Mouse (Mus musculus): Measurements from ENCODE around the gene Kcna10.
A peak's percentile ranks its signal among the peaks of the same experiment; 100 is the strongest.

Gene Kcna10

GRCm38 (mm10) chr3:107201310-107202180 lies 18.7 kb downstream of the Kcna10 start:
- DNase-seq (ENCODE audit: low spot score in 2 of 2): no peak

- DNase-seq (ENCODE audit: low spot score in 2 of 2): no peak
Observed at GRCm38 (mm10) chr3:107204413-107204812, 21.6 kb downstream of the Kcna10 start.

- no peak for DNase-seq (ENCODE audit: low spot score in 2 of 2)
Observed at GRCm38 (mm10) chr3:107205170-107205569, 22.3 kb downstream of the Kcna10 start.

- peak; percentile 75 to 81 for DNase-seq (ENCODE audit: low spot score in 2 of 2)
Observed at GRCm38 (mm10) chr3:107205994-107206393, 23.1 kb downstream of the Kcna10 start.

GRCm38 (mm10) chr3:107206490-107207150 lies 23.8 kb downstream of the Kcna10 start:
- no peak for DNase-seq (ENCODE audit: low spot score in 2 of 2)

GRCm38 (mm10) chr3:107207625-107208253 lies 24.9 kb downstream of the Kcna10 start:
- DNase-seq (ENCODE audit: low spot score in 2 of 2): no peak

- DNase-seq (ENCODE audit: low spot score in 2 of 2): no peak
Observed at GRCm38 (mm10) chr3:107214606-107215005, 31.8 kb downstream of the Kcna10 start.

GRCm38 (mm10) chr3:107216400-107217100 lies 33.7 kb downstream of the Kcna10 start:
- no peak for DNase-seq (ENCODE audit: low spot score in 2 of 2)

GRCm38 (mm10) chr3:107217101-107217480 lies 34.2 kb downstream of the Kcna10 start:
- no peak for DNase-seq (ENCODE audit: low spot score in 2 of 2)

- peak in 1 of 2 experiments; percentile 21 for DNase-seq (ENCODE audit: low spot score in 2 of 2)
Observed at GRCm38 (mm10) chr3:107218572-107218971, 35.7 kb downstream of the Kcna10 start.

- no peak for DNase-seq (ENCODE audit: low spot score in 2 of 2)
Observed at GRCm38 (mm10) chr3:107221608-107222007, 38.8 kb downstream of the Kcna10 start, which contains the start of gene Cym. Cym (minus strand) TSS chr3:107221732.

- no peak for DNase-seq (ENCODE audit: low spot score in 2 of 2)
Observed at GRCm38 (mm10) chr3:107223230-107223629, 40.4 kb downstream of the Kcna10 start.

GRCm38 (mm10) chr3:107225820-107226219 lies 43.0 kb downstream of the Kcna10 start:
- no peak for DNase-seq (ENCODE audit: low spot score in 2 of 2)

GRCm38 (mm10) chr3:107229221-107229620 lies 46.4 kb downstream of the Kcna10 start:
- no peak for DNase-seq (ENCODE audit: low spot score in 2 of 2)

GRCm38 (mm10) chr3:107229822-107230221 lies 47.0 kb downstream of the Kcna10 start:
- DNase-seq (ENCODE audit: low spot score in 2 of 2): no peak

- no peak for DNase-seq (ENCODE audit: low spot score in 2 of 2)
Observed at GRCm38 (mm10) chr3:107230527-107230926, 47.7 kb downstream of the Kcna10 start, which contains the start of gene A630076J17Rik. A630076J17Rik (plus strand) TSS chr3:107230614.

- no peak for DNase-seq (ENCODE audit: low spot score in 2 of 2)
Observed at GRCm38 (mm10) chr3:107231202-107231601, 48.3 kb downstream of the Kcna10 start.

- DNase-seq (ENCODE audit: low spot score in 2 of 2): peak; percentile 90 to 94
Observed at GRCm38 (mm10) chr3:107233351-107233813, 50.5 kb downstream of the Kcna10 start.

- no peak for DNase-seq (ENCODE audit: low spot score in 2 of 2)
Observed at GRCm38 (mm10) chr3:107233945-107234344, 51.1 kb downstream of the Kcna10 start.

GRCm38 (mm10) chr3:107238051-107238450 lies 55.2 kb downstream of the Kcna10 start:
- no peak for DNase-seq (ENCODE audit: low spot score in 2 of 2)

- no peak for DNase-seq (ENCODE audit: low spot score in 2 of 2)
Observed at GRCm38 (mm10) chr3:107238471-107238980, 55.7 kb downstream of the Kcna10 start.

Measured in frontal cortex, postnatal 36 days (tissue).